In genomic region chr8:110745162-110745561, GRCm38 (mm10) we compare ENCODE assay signal across 18 mouse cellular contexts.
"Had no signal": no experiment of that assay in that cellular context is flagged by ENCODE, and none has a peak within 500 bp of the region (broad histone marks: within the 10 kb centered on the region; RNA-seq: fewer than 3 reads in every experiment).

No protein-coding gene starts in this region.

- H3K9me3 ChIP-seq: liver, embryonic 12.5 days; midbrain, embryonic 13.5 days; midbrain, embryonic 15.5 days; neural tube, embryonic 13.5 days; neural tube, embryonic 15.5 days had no signal

- DNase-seq: lung, adult 18-20 months; lung, embryonic 14.5 days; lung, postnatal 10 days; lung, postnatal 4 days; retina, postnatal 1 day; right cerebral cortex, adult 18-20 months; right cerebral cortex, postnatal 25 days; right cerebral cortex, postnatal 4 days; spleen, adult 18-20 months; thymus, adult 18-20 months; thymus, postnatal 14 days; thymus, postnatal 36 days had no signal

- H3K4me1 ChIP-seq: liver, embryonic 12.5 days; midbrain, embryonic 13.5 days; neural tube, embryonic 13.5 days had no signal

- ATAC-seq: liver, embryonic 12.5 days; midbrain, embryonic 13.5 days; midbrain, embryonic 15.5 days had no signal

- H3K36me3 ChIP-seq: liver, embryonic 12.5 days; midbrain, embryonic 15.5 days had no signal

- H3K27ac ChIP-seq: liver, embryonic 12.5 days; liver, embryonic 14.5 days; midbrain, embryonic 13.5 days; midbrain, embryonic 15.5 days; neural tube, embryonic 13.5 days; neural tube, embryonic 15.5 days had no signal

- H3K27me3 ChIP-seq: midbrain, embryonic 13.5 days; midbrain, embryonic 15.5 days; neural tube, embryonic 13.5 days; neural tube, embryonic 15.5 days had no signal

- H3K9ac ChIP-seq: liver, embryonic 12.5 days; liver, embryonic 14.5 days; lung, embryonic 14.5 days; midbrain, embryonic 13.5 days; midbrain, embryonic 15.5 days; neural tube, embryonic 13.5 days; neural tube, embryonic 15.5 days had no signal

- H3K4me3 ChIP-seq: liver, embryonic 12.5 days; midbrain, embryonic 13.5 days; midbrain, embryonic 15.5 days; neural tube, embryonic 13.5 days; neural tube, embryonic 15.5 days had no signal
